Mouse (Mus musculus): ENCODE measurements around the gene Rps27. TPM values are rescaled to one million over a fixed set of nuclear protein-coding genes. Genes with fewer than 3 reads are reported as not detected.
A peak's percentile ranks its signal among the peaks of the same experiment; 100 is the strongest.

Gene Rps27
- polyA plus RNA-seq, 1 experiment from 2014 or later, result 1,026 TPM

DNA sequence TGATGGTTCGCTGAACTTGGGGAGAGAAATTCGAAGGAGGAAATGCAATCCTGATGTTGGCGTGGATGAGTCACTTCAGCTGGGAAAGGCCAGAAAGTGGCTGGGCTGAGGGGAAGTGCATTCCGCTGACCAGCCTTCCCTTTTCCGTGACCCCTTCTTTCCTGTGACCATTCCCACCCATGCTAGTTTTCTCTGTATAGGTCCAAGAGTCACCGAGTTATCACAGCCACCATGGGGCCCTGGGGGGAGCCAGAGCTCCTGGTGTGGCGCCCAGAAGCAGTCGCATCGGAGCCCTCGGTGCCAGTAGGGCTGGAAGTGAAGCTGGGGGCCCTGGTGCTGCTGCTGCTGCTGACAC lies 35.3 kb upstream of the Rps27 start:
- Histone ChIP-seq H3K9me3 (no peaks in the 10 kb centered on the region), H3K27me3 (replicated peaks) (no peaks in the 10 kb centered on the region), H3K4me2 (peak overlapping the region; percentile 88), H3K27ac (peak overlapping the region; percentile 94), H3K9ac (peak overlapping the region; percentile 88), H3K4me3 (replicated peaks) (peak overlapping the region; percentile 81), H3K4me1 (peaks cover 9% of the 10 kb centered on the region), H3K36me3 (peaks cover 13% of the 10 kb centered on the region; the same call in 1 of the 2 replicates)
- ATAC-seq (ENCODE audit: insufficient read depth, low FRiP score, low read depth), result no peak
- WGBS, result under 1% methylated on average over 10 of the region's 10 CpGs

DNA sequence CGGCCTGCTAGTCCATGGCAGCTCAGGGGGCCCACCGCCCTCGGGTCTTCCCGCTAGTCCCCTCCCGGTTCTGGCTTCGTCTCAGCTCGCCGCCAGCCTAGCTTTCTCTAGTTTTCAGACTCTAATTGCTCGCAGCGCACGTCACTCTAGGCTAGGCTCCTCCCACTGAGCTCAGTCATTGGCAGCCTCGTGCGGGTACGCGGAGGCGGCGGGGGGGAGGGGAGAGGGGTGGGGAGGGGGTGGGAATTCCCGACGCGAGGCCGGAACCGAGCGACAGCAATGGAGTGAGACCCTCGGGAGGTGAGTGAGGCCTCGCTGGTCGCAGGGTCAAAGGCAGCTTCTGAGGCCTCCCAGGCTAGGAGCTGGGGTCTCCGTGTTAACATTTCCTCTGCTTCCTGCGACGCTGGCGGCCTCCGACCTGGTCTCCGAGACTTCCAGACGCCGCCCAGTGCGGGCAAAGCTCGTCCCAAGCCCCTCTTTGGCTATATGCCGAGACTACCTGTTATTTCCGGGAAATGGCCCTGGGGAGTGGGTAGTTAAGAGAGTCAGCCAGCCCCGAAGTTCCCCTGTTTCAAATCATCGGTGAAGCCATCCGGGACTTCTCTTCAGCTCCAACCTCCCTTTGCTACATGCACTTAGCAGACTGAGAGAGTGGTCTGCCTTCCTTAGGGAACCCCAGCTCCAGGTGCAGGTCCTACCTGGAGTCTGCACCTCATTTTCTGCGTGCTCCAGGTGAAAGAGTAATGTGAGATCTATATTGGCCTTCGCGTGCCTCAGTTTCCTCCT lies 34.7 kb upstream of the Rps27 start, which contains the start of gene Slc39a1:
Gene Slc39a1 (plus strand): TSS at position 213 of the 786 bp plus-strand sequence.
- peaks cover 13% of the 10 kb centered on the region; the same call in 1 of the 2 replicates for H3K36me3 ChIP-seq
- peak within 1 kb of the TSS; percentile 88 for H3K4me2 ChIP-seq
- H3K27ac ChIP-seq, result peak within 1 kb of the TSS; percentile 94
- H3K9me3 ChIP-seq, result no peaks in the 10 kb centered on the region
- under 1% methylated on average over 42 of the region's 44 CpGs for WGBS
- peak; percentile 94 for ATAC-seq (ENCODE audit: insufficient read depth, low FRiP score, low read depth)
- H3K4me3 ChIP-seq (replicated peaks), result peak within 1 kb of the TSS; percentile 81
- peaks cover 9% of the 10 kb centered on the region for H3K4me1 ChIP-seq
- no peaks in the 10 kb centered on the region for H3K27me3 ChIP-seq (replicated peaks)
- peak within 1 kb of the TSS; percentile 88 for H3K9ac ChIP-seq

DNA sequence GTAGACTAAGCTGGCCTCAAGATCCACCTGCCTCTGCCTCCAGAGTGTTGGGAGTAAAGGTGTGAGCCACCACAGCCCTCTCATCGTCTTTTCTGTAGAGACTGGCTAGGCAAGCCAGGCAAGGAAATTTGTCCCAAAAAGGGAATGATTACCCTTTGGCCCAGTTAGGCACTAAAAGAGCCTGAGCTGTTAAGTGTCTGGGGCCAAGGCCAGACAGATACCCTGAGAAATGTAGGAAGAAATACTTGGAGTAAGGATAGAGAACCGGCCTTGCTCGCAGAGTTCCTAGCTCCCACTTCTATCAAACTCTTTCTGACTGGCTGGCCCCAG lies 34.1 kb upstream of the Rps27 start:
- peak overlapping the region; percentile 94 for H3K27ac ChIP-seq
- peak overlapping the region; percentile 81 for H3K4me3 ChIP-seq (replicated peaks)
- peaks cover 13% of the 10 kb centered on the region; the same call in 1 of the 2 replicates for H3K36me3 ChIP-seq
- H3K4me2 ChIP-seq, result peak overlapping the region; percentile 88
- H3K9me3 ChIP-seq, result no peaks in the 10 kb centered on the region
- peaks cover 9% of the 10 kb centered on the region for H3K4me1 ChIP-seq
- no peaks in the 10 kb centered on the region for H3K27me3 ChIP-seq (replicated peaks)
- no peak for ATAC-seq (ENCODE audit: insufficient read depth, low FRiP score, low read depth)
- WGBS, result under 1% methylated on average over 3 of the region's 3 CpGs
- H3K9ac ChIP-seq, result no peak overlapping the region; the same call in 1 of the 2 replicates

DNA sequence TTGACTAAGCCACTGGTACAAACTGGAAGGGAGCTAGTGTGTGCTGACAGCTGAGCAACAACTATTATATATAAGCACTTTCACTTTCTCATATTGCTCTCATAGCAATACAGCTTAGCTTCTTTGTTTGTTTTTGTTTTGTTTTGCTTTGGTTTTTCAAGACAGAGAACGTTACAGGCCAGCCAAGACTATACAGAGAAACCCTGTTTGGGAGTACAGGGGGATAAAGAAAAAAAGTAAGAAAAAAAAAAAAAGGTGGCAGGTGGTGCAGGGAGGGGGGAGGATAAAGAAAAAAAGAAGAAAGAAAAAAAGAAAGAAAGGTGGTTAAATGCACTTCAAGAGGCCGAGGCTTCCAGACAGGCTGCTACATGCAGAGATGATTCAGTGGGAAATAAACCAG lies 32.0 kb upstream of the Rps27 start:
- Histone ChIP-seq H3K9ac (no peak overlapping the region), H3K4me1 (peaks cover 12% of the 10 kb centered on the region), H3K27me3 (replicated peaks) (no peaks in the 10 kb centered on the region), H3K9me3 (no peaks in the 10 kb centered on the region), H3K4me2 (no peak overlapping the region), H3K4me3 (replicated peaks) (no peak overlapping the region), H3K27ac (no peak overlapping the region), H3K36me3 (peaks cover 3% of the 10 kb centered on the region; the same call in 1 of the 2 replicates)
- WGBS, result 39% methylated on average over 2 of the region's 2 CpGs
- ATAC-seq (ENCODE audit: insufficient read depth, low FRiP score, low read depth), result no peak

DNA sequence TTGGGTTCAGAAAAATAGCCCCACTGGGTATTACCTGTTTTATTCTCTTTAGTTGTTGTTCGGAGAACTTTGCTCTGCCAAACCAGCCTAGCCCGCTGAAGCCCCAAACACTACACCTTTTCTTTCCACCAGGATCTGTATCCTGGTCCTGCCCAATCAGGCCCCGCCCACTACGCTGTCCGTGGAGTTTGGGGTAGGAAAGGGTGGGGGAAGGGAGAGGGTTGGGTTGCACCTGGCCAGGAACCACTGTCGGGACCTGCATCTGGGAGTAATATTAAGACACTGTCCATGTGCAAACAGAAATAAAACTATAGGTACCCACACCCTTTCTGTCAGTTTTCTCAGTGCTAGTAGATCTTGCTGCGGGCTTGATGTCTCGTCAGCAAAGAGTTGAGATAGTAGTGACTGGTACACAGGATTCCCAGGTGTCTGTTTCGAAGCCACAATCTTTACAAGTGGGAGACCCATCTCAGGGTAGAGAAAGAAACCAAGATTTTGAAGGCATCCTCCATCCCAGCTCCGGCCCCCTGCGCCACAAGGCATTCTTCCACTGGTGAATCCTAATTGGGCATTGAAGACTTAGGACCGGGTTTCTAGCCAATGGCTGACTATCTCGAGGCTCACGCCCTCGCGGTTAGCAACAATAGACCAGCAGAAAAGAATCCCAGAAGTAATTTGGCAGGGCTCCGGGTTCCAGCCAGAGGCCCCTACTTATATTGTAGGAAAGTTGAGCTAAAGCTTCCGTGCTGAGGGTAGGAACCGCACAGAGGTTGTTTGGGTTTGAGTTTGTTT lies 29.7 kb upstream of the Rps27 start, which contains the start of gene Creb3l4:
Gene Creb3l4 (minus strand): TSS at position 529 of the 792 bp plus-strand sequence.
- Histone ChIP-seq H3K4me1 (peaks cover 6% of the 10 kb centered on the region; the same call in 1 of the 2 replicates), H3K9ac (0 out of 2 replicates have a peak within 1 kb of the TSS, but pooled peaks have one; percentile 10), H3K36me3 (no peaks in the 10 kb centered on the region), H3K27ac (peak within 1 kb of the TSS; percentile 59), H3K9me3 (no peaks in the 10 kb centered on the region), H3K27me3 (replicated peaks) (no peaks in the 10 kb centered on the region), H3K4me3 (replicated peaks) (peak within 1 kb of the TSS; percentile 38), H3K4me2 (peak within 1 kb of the TSS; percentile 61)
- peak; percentile 45 for ATAC-seq (ENCODE audit: insufficient read depth, low FRiP score, low read depth)
- 7% methylated on average over 19 of the region's 19 CpGs for whole genome bisulfite sequencing

DNA sequence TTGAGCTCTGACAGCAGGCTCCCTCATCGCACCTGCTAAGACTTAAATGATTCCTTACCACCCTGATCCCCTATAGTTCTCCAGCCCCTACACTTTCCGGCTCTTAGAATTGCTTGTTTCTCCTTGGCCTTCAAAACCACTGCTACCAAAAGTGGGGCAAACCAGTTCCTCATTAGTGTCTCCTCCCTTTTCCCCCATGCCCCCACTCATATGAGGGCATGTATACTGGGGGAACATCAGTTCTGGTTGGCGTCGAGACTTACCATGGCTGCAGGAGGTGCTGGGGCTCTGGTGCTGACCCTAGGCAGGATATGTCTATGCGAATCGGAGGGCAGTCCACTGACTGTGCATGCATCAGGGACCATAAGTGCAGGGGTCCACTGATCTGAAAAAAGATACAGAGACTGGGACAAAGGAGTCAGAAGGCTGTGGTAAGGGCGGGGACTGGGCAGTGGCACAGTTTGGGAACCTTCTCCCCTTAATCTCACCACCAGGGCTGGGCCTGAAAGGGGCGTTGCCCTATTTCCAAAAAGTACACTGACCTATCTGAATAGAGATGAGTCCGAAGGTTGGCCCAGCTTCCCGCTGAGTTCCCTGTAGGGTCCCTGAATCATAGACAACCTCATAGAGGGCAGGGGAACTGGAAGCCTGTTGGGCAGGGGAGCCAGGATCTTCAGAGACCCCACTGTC lies 28.4 kb upstream of the Rps27 start:
- peaks cover 3% of the 10 kb centered on the region; the same call in 1 of the 2 replicates for H3K4me1 ChIP-seq
- WGBS, result 83% methylated on average over 10 of the region's 10 CpGs
- no peaks in the 10 kb centered on the region for H3K27me3 ChIP-seq (replicated peaks)
- no peaks in the 10 kb centered on the region for H3K9me3 ChIP-seq
- ATAC-seq (ENCODE audit: insufficient read depth, low FRiP score, low read depth), result no peak
- H3K4me3 ChIP-seq (replicated peaks), result no peak overlapping the region; the same call in 1 of the 2 replicates
- peak overlapping the region; percentile 61 for H3K4me2 ChIP-seq
- H3K9ac ChIP-seq, result no peak overlapping the region
- H3K27ac ChIP-seq, result no peak overlapping the region
- no peaks in the 10 kb centered on the region for H3K36me3 ChIP-seq

DNA sequence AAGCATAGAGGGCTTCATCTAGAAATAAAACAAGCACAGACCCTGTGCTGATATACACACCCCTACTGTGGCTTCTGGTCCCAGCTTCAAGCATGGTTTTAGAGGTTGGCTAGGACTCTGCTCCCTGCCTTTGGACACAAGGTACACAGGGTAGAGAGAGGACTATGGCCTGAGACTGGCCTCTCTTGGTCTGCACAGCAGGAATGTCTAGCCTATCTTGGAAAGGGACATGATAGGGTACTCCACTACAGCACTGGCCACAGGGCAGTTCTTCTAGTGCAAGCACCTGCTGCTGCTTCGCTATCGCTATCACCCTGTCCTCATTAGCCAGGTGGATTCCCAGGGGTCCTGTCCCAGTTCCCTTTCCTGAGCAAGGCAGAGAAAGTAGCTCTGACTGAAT lies 27.8 kb upstream of the Rps27 start:
- ATAC-seq (ENCODE audit: insufficient read depth, low FRiP score, low read depth), result no peak
- Histone ChIP-seq H3K27me3 (replicated peaks) (no peaks in the 10 kb centered on the region), H3K4me1 (peaks cover 3% of the 10 kb centered on the region; the same call in 1 of the 2 replicates), H3K9me3 (no peaks in the 10 kb centered on the region), H3K36me3 (0 out of 2 replicates have a peak, but pooled peaks cover 3% of the 10 kb centered on the region), H3K4me2 (no peak overlapping the region), H3K27ac (no peak overlapping the region), H3K9ac (no peak overlapping the region), H3K4me3 (replicated peaks) (no peak overlapping the region)
- 92% methylated on average over 2 of the region's 2 CpGs for WGBS

DNA sequence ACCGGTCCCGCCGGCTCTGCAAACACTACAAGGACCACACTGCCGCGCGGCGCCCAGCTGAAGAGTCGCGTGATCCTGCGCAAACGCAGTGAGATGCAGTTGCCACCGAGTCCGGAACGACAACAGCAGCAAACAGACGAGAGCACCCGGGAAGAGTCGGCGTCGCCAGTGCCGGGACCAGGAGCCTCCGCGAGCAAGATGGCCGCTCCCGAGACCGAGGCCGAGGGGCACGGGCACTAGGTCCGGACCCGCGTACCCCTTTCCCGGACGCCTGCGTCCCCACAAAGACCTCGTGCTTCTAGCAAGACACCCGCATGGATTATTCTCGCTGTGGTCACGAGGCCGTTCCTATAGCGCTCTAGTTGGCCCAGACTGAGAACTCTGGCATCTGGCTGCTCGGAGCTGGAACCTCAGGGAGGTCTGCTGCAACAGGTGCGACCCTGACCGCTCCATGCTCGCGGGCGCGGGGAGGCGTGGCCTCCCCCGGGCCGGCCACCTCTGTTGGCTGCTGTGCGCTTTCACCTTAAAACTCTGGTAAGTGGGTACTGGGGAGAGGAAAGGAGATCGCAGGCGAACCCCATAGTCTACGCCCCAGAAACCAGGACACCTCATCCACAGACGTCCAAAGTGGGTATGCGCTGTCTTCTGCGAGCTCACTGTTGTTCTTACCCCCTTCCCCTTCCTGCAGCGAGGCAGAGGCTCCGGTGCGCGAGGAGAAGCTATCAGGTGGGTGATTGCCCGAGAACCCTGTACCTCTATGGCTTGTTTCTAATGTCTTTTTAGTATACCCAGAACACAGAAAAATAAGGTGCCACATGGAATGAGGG lies 18.3 kb upstream of the Rps27 start, which contains the start of gene Jtb:
Gene Jtb (plus strand): TSS at position 91 of the 827 bp plus-strand sequence.
- Histone ChIP-seq H3K4me3 (replicated peaks) (peak within 1 kb of the TSS; percentile 84), H3K9ac (peak within 1 kb of the TSS; percentile 85), H3K9me3 (no peaks in the 10 kb centered on the region), H3K36me3 (0 out of 2 replicates have a peak, but pooled peaks cover 7% of the 10 kb centered on the region), H3K27ac (peak within 1 kb of the TSS; percentile 91), H3K27me3 (replicated peaks) (no peaks in the 10 kb centered on the region), H3K4me1 (no peaks in the 10 kb centered on the region), H3K4me2 (peak within 1 kb of the TSS; percentile 80)
- under 1% methylated on average over 61 of the region's 61 CpGs for WGBS
- peak; percentile 96 for ATAC-seq (ENCODE audit: insufficient read depth, low FRiP score, low read depth)

DNA sequence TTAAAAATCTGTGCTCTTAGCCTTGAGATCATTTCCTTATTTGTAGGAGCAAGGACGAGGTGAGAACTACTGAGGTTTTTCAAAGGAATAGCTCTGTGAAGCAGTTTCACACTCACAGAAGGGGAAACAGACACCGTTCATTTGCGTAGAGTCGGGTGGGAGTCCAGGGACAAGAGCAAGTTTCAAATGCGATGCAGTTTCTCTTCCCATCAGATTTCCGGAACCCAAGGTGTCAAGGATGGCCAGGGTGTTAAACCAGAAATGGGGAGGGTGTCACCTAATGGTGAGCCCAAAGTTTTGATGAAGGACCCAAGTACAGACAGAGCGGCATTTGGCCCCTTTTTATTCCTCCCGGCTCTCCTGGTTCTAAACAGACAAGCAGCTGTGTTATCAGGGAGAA lies 17.6 kb upstream of the Rps27 start:
- H3K27ac ChIP-seq, result peak overlapping the region; percentile 91; the same call in 1 of the 2 replicates
- peak overlapping the region; percentile 84 for H3K4me3 ChIP-seq (replicated peaks)
- 12% methylated on average over 8 of the region's 8 CpGs for WGBS

DNA sequence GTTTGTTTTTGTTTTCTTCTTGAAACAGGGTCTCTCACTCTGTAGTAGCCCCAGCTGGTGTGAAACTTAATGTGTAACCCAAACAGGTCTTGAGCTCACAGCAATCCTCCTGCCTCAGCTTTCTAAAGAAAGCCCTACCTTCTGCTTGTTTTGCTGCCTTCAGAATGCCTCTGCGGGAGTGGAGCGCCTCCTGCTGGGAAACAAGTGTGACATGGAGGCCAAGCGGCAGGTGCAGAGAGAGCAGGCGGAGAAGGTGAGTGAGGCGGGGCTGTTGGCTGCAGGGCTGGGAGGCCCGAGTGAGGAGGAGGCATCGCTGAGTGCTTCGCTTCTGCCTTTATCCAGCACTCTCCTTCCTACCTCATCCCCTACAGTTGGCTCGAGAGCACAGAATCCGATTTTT lies 10.9 kb upstream of the Rps27 start:
- H3K27ac ChIP-seq, result no peak overlapping the region
- H3K4me1 ChIP-seq, result peaks cover 12% of the 10 kb centered on the region; the same call in 1 of the 2 replicates
- no peaks in the 10 kb centered on the region for H3K27me3 ChIP-seq (replicated peaks)
- H3K9ac ChIP-seq, result no peak overlapping the region
- no peak overlapping the region for H3K4me2 ChIP-seq
- ATAC-seq (ENCODE audit: insufficient read depth, low FRiP score, low read depth), result no peak
- WGBS, result 76% methylated on average over 10 of the region's 10 CpGs
- peaks cover 10% of the 10 kb centered on the region; the same call in 1 of the 2 replicates for H3K36me3 ChIP-seq
- H3K4me3 ChIP-seq (replicated peaks), result no peak overlapping the region
- H3K9me3 ChIP-seq, result no peaks in the 10 kb centered on the region

More for the DNA sequence above, 17.6 kb upstream of the Rps27 start:
- Histone ChIP-seq H3K36me3 (0 out of 2 replicates have a peak, but pooled peaks cover 4% of the 10 kb centered on the region), H3K27me3 (replicated peaks) (no peaks in the 10 kb centered on the region), H3K4me1 (no peaks in the 10 kb centered on the region), H3K9ac (0 out of 2 replicates have a peak overlapping the region, but pooled peaks have one; percentile 13), H3K4me2 (peak overlapping the region; percentile 80), H3K9me3 (no peaks in the 10 kb centered on the region)
- ATAC-seq (ENCODE audit: insufficient read depth, low FRiP score, low read depth), result no peak

All from stomach, embryonic 15.5 days (tissue).